Mouse (Mus musculus) spleen, adult 2 months (tissue): Measurements from ENCODE around the gene Slco2a1.

Experiments
- CTCF ChIP-seq: fragments of 200-500 bp; IDR thresholded peaks from 2 replicates; pipeline ENCODE4 v1.5.1; 2011; ENCODE audit warnings: mild to moderate bottlenecking, inconsistent platforms; ENCODE audit not compliant: insufficient read depth, insufficient read length, insufficient replicate concordance; ENCODE audit errors: extremely low read depth
- POLR2A ChIP-seq: fragments of 200-500 bp; IDR thresholded peaks from 2 replicates; pipeline ENCODE4 v1.6.1; 2011; ENCODE audit warnings: low read depth, low read length, inconsistent platforms

GRCm38 (mm10) chr9:103091039-103091883 lies 102.7 kb downstream of the Slco2a1 start:
- no peak for TF ChIP-seq CTCF
- no peak for TF ChIP-seq POLR2A
